9 mouse cellular contexts compared by ENCODE assay signal in genomic region chr5:149261866-149262265, GRCm38 (mm10). TPM values are rescaled to one million over a fixed set of nuclear protein-coding genes. Genes with fewer than 3 reads are reported as not detected.
DNase-seq lines count a peak whose midpoint lies in the region; ATAC-seq and TF ChIP-seq lines count a peak whose summit lies in the region.
"Had no signal": no experiment of that assay in that cellular context is flagged by ENCODE, and none has a peak within 500 bp of the region (broad histone marks: within the 10 kb centered on the region; RNA-seq: fewer than 3 reads in every experiment).

No protein-coding gene starts in this region.

- ATAC-seq in limb, embryonic 11.5 days (ENCODE audit: insufficient number of reproducible peaks, low FRiP score, low TSS enrichment, low read depth): no peak

- no peaks in the 10 kb centered on the region for H3K36me3 ChIP-seq in limb, embryonic 11.5 days (ENCODE audit: control insufficient read depth, insufficient read depth, low read length)
- H3K36me3 ChIP-seq in limb, embryonic 10.5 days: no peaks in the 10 kb centered on the region
- no peaks in the 10 kb centered on the region for H3K36me3 ChIP-seq in small intestine, adult 2 months (ENCODE audit: control insufficient read depth, insufficient read depth, low read length)
- H3K36me3 ChIP-seq: liver, embryonic 15.5 days had no signal

- H3K4me3 ChIP-seq in limb, embryonic 11.5 days (ENCODE audit: low read depth, low read length): no peak overlapping the region
- no peak overlapping the region for H3K4me3 ChIP-seq in limb, embryonic 10.5 days
- no peak overlapping the region for H3K4me3 ChIP-seq in small intestine, adult 2 months (ENCODE audit: low read depth, low read length)
- H3K4me3 ChIP-seq: liver, embryonic 15.5 days had no signal

- H3K27ac ChIP-seq in limb, embryonic 11.5 days (replicated peaks; ENCODE audit: low read depth, low read length): no peak overlapping the region
- H3K27ac ChIP-seq in limb, embryonic 10.5 days: no peak overlapping the region
- H3K27ac ChIP-seq in small intestine, adult 2 months (ENCODE audit: insufficient read depth, low read depth, low read length): no peak overlapping the region
- H3K27ac ChIP-seq: liver, embryonic 15.5 days had no signal

- no peaks in the 10 kb centered on the region for H3K27me3 ChIP-seq in limb, embryonic 11.5 days (ENCODE audit: control insufficient read depth, insufficient read depth, low read length)
- no peaks in the 10 kb centered on the region for H3K27me3 ChIP-seq in limb, embryonic 10.5 days (ENCODE audit: low read depth, poor library complexity, severe bottlenecking)
- no peaks in the 10 kb centered on the region for H3K27me3 ChIP-seq in small intestine, adult 2 months (ENCODE audit: control insufficient read depth, insufficient read depth, low read length)
- H3K27me3 ChIP-seq: liver, embryonic 15.5 days had no signal

- intact Hi-C loops in left cerebral cortex, postnatal 10 days (cut with DNase I): no loop called here

- WGBS in limb, embryonic 11.5 days: 63% methylated on average over 6 of the region's 6 CpGs
- 66% methylated on average over 6 of the region's 6 CpGs for WGBS in limb, embryonic 10.5 days
- WGBS in small intestine, adult 2 months: 59% methylated on average over 6 of the region's 6 CpGs

- no peak for TF ChIP-seq POLR2A in small intestine, adult 2 months (IDR thresholded peaks at IDR 0.05; ENCODE audit: low read depth, low read length)

- peaks cover 6% of the 10 kb centered on the region; the same call in 1 of the 2 replicates for H3K4me1 ChIP-seq in limb, embryonic 11.5 days (ENCODE audit: control insufficient read depth, insufficient read depth, low read length)
- peaks cover 34% of the 10 kb centered on the region for H3K4me1 ChIP-seq in limb, embryonic 10.5 days
- no peaks in the 10 kb centered on the region for H3K4me1 ChIP-seq in small intestine, adult 2 months (ENCODE audit: control insufficient read depth, insufficient read depth, insufficient read length, low read length)
- H3K4me1 ChIP-seq: liver, embryonic 15.5 days had no signal

- no peak overlapping the region for H3K4me2 ChIP-seq in limb, embryonic 11.5 days (ENCODE audit: low read depth, severe bottlenecking)
- H3K4me2 ChIP-seq: liver, embryonic 15.5 days had no signal

- peak; percentile 37 for DNase-seq in limb, embryonic 11.5 days (ENCODE audit: low spot score)
- DNase-seq in limb, embryonic 10.5 days (ENCODE audit: low spot score): no peak
- peak; percentile 84 for DNase-seq in ES-CJ7 (ENCODE audit: low read depth, low spot score)
- peak; percentile 53 to 61 for DNase-seq in adrenal gland, postnatal 36 days
- no peak for DNase-seq in left cerebral cortex, postnatal 10 days (ENCODE audit: extremely low spot score in 1 of 2, low spot score in 2 of 2)
- DNase-seq in urinary bladder, adult 2 months (ENCODE audit: low spot score): no peak
- no peak for DNase-seq in frontal cortex, postnatal 36 days (ENCODE audit: low spot score in 2 of 2)

- H3K9ac ChIP-seq in limb, embryonic 11.5 days (ENCODE audit: low read length): no peak overlapping the region
- H3K9ac ChIP-seq: liver, embryonic 15.5 days had no signal

- peak; percentile 20; the same call in 1 of the 2 replicates for TF ChIP-seq CTCF in small intestine, adult 2 months (IDR thresholded peaks at IDR 0.05; ENCODE audit: extremely low read depth, insufficient read length, insufficient replicate concordance, low read depth, low read length)

- no peaks in the 10 kb centered on the region for H3K9me3 ChIP-seq in limb, embryonic 11.5 days (ENCODE audit: control insufficient read depth, low read length)
- H3K9me3 ChIP-seq in limb, embryonic 10.5 days (replicated peaks): no peaks in the 10 kb centered on the region; the same call in 1 of the 2 replicates
- H3K9me3 ChIP-seq: liver, embryonic 15.5 days had no signal

RNA-seq across cellular contexts. Expression of gene Alox5ap, which starts 2.7 kb away (rescaled TPM):
- 10.6 and 11.3 TPM in 2 replicates for polyA plus RNA-seq in limb, embryonic 11.5 days (2014; fragmentation: Nextera tagmentation; extraction: Ambion mirVana)
- polyA plus RNA-seq in limb, embryonic 10.5 days (2016; fragmentation: Nextera tagmentation; extraction: Ambion mirVana): 6.2 and 8.7 TPM in 2 replicates
- total RNA-seq in adrenal gland, postnatal 36 days (2021): 10 to 100 TPM; 15.1 to 15.8 TPM
- 12.3 and 21.8 TPM in 2 replicates for polyA plus RNA-seq in small intestine, adult 2 months (2012; rRNA removed)
- 1 to 10 TPM; 7.5 to 8.4 TPM for total RNA-seq in left cerebral cortex, postnatal 10 days (2021)
- 35.2 and 36.0 TPM in 2 replicates for polyA plus RNA-seq in urinary bladder, adult 2 months (2012; rRNA removed)

Comparison
In these comparisons a context has a peak if more than half of its experiments do, and no peak if none do; other contexts are left out.
1. DNase-seq: peak in limb, embryonic 11.5 days (single experiment), ES-CJ7 (single experiment) and adrenal gland, postnatal 36 days (2 of 2); none in limb, embryonic 10.5 days (single experiment), left cerebral cortex, postnatal 10 days (0 of 2), urinary bladder, adult 2 months (single experiment) and frontal cortex, postnatal 36 days (0 of 2).